Mouse (Mus musculus): ENCODE results near the gene Runx1. TPM values are rescaled to one million over a fixed set of nuclear protein-coding genes. Genes with fewer than 3 reads are reported as not detected.
A peak's percentile ranks its signal among the peaks of the same experiment; 100 is the strongest.

Gene Runx1
- polyA plus RNA-seq, 1 experiment from 2014 or later, result 5.1 TPM

DNA sequence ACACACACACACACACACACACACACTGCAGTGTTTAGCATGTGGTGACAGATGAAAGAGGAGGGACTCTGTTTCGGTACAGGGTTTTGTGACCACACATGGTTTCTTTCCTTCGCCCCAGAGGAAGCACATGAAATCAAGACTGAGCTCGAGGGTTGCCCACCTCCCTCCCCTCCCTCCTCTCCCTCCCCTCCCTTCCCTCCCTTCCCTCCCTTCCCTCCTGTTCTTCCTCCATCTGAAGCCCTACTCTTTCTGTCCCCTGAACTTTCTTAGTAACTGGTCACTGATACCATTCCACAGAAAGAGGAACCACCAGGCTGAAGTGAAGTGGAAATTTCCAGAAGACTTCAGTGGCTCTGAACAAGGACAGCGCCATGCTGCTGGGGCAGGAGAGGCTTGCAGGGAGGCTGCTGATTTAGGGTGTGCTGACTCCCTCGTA, 39.0 kb downstream of the Runx1 start:
- Histone ChIP-seq H3K9me3 (no peaks in the 10 kb centered on the region), H3K27ac (no peak overlapping the region), H3K9ac (no peak overlapping the region), H3K4me2 (replicated peaks) (no peak overlapping the region), H3K27me3 (peaks cover 4% of the 10 kb centered on the region; the same call in 1 of the 2 replicates), H3K4me3 (no peak overlapping the region), H3K4me1 (peaks cover 12% of the 10 kb centered on the region), H3K36me3 (no peaks in the 10 kb centered on the region)
- WGBS, result 44% methylated on average over 5 of the region's 5 CpGs
- ATAC-seq (ENCODE audit: low FRiP score, low read depth), result no peak

DNA sequence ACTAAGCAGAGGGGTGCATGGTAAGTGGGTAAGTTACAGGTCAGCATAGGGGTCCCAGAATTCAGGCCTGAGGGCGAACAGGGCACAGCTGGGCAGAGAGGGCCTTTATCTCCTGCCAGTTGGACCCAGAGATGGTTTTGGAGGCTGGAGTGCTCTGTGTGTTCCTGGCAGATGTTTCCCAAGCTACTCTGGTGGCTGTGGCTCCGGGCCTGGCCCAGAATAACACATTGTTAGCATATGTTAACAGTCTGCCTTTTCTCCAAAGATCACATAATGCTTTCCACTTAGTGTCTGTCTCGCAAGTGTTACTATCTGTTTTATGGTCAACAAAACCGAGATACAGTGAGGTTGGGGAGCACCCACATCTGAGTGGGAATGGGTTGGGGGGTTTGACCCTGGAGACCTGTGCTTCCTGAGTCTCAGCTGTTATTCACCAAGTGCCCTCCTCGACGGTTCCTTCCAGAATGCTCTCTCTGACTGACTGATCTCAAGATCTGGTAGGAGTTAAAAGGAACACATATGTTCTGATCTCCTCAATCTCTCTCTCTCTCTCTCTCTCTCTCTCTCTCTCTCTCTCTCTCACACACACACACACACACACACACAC, 39.6 kb downstream of the Runx1 start:
- no peak overlapping the region for H3K27ac ChIP-seq
- no peaks in the 10 kb centered on the region for H3K9me3 ChIP-seq
- no peaks in the 10 kb centered on the region for H3K36me3 ChIP-seq
- no peak for ATAC-seq (ENCODE audit: low FRiP score, low read depth)
- no peak overlapping the region for H3K4me2 ChIP-seq (replicated peaks)
- WGBS, result 61% methylated on average over 6 of the region's 6 CpGs
- H3K27me3 ChIP-seq, result peaks cover 4% of the 10 kb centered on the region; the same call in 1 of the 2 replicates
- H3K4me1 ChIP-seq, result peaks cover 12% of the 10 kb centered on the region
- H3K9ac ChIP-seq, result no peak overlapping the region
- no peak overlapping the region for H3K4me3 ChIP-seq

DNA sequence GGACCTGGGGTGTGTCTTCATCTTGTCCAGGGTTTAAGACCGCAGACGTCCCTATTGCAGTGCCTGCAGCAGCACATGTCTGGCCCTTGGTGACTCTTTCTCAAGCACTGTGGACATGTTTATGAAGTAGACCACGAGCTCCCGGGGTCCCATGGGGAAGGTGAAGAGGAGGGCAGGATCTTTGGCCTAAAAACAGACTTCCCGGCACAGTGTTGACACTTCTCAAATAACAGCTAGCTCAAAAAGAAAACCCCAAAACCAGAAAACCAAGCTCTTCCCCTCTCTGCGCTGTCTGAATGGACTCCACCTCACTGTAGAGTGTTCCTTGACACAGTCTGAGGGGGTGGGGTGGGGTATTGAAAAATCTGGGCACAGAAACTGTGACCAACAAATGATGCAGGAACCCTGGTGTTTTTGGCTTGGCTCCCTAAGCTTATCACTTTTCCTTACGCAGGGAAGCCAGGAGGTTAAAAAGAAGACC, 42.3 kb downstream of the Runx1 start:
- H3K4me3 ChIP-seq, result no peak overlapping the region

DNA sequence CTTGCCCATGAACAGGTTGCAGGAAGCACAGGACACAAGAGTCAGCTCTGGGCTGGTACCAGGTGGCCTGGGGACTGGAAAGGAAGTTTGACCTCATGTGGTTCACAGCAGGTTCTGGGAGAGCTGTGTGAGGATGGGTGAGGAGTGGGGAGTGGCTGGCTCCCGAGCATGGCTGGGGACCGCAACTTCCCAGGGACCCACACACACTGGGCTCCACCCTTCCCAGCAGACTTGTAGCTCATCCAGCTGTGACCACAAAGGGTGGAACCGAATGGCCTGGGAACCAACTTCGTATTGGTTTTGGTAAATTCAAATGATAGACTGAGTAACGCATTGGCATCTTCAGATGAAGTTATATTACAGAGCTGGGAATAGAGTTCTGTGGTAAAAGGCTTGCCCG, 43.5 kb downstream of the Runx1 start:
- no peak overlapping the region for H3K27ac ChIP-seq
- H3K4me2 ChIP-seq (replicated peaks), result no peak overlapping the region
- H3K27me3 ChIP-seq, result peaks cover 4% of the 10 kb centered on the region; the same call in 1 of the 2 replicates
- no peak overlapping the region for H3K9ac ChIP-seq
- peaks cover 16% of the 10 kb centered on the region for H3K4me1 ChIP-seq
- H3K36me3 ChIP-seq, result no peaks in the 10 kb centered on the region
- H3K9me3 ChIP-seq, result no peaks in the 10 kb centered on the region
- ATAC-seq (ENCODE audit: low FRiP score, low read depth), result no peak
- WGBS, result 72% methylated on average over 6 of the region's 6 CpGs
- no peak overlapping the region for H3K4me3 ChIP-seq

More for the DNA sequence above, 42.3 kb downstream of the Runx1 start:
- Histone ChIP-seq H3K27ac (no peak overlapping the region), H3K36me3 (no peaks in the 10 kb centered on the region), H3K4me2 (replicated peaks) (no peak overlapping the region), H3K27me3 (peaks cover 4% of the 10 kb centered on the region; the same call in 1 of the 2 replicates), H3K9me3 (no peaks in the 10 kb centered on the region), H3K9ac (no peak overlapping the region), H3K4me1 (peaks cover 12% of the 10 kb centered on the region)
- 40% methylated on average over 7 of the region's 7 CpGs for WGBS
- no peak; the same call in 1 of the 2 replicates for ATAC-seq (ENCODE audit: low FRiP score, low read depth)

DNA sequence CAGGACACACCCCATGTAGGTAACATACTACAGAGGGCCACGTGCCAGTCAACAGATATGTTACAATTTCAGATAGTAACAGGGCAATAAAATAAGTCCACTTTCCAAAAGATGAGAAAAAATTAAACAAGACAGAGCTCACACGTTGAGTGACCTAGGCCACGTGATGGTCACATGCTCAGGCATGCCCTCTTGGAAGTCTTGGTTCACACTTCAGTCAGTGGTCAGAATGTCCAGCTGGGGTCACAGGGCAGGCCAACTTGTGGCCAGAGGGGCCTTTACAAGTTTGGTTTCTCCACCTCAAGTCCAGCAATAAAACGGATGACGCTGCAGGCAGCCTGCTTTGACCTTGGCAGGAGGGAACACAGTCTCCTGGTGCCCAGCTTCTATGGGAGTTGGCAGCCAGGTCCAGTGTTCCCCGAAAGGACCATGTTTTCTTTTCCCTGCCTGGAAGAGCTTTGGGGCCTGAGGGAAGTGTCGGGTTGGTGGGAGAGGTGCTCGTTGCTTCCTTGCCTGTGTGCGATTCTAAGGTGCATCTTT, 46.0 kb downstream of the Runx1 start:
- no peak for ATAC-seq (ENCODE audit: low FRiP score, low read depth)
- Histone ChIP-seq H3K4me2 (replicated peaks) (no peak overlapping the region), H3K27ac (no peak overlapping the region), H3K9me3 (no peaks in the 10 kb centered on the region), H3K9ac (no peak overlapping the region), H3K4me1 (peaks cover 16% of the 10 kb centered on the region), H3K36me3 (no peaks in the 10 kb centered on the region), H3K4me3 (no peak overlapping the region), H3K27me3 (no peaks in the 10 kb centered on the region; the same call in 1 of the 2 replicates)
- 87% methylated on average over 9 of the region's 9 CpGs for WGBS

DNA sequence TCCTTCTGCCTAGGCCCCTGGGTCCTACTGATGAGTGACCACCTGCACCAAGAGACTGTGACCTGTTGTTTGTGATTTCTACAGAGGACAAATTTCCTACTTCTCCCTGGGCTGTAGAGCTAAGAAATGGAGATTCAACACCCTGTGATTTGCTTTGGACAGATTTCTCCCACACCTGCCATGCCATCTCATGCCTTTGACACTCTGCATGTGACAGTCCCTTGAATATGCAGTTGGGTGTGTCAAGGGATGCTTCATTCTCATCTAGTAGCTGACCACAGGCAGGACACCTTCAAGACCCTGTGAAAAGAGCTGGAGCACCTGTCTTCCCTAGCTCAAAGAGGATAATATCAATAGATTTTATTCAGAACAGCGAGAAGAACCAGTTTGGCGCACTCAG, 46.8 kb downstream of the Runx1 start:
- Histone ChIP-seq H3K4me3 (no peak overlapping the region), H3K4me2 (replicated peaks) (no peak overlapping the region), H3K9ac (no peak overlapping the region), H3K27me3 (no peaks in the 10 kb centered on the region; the same call in 1 of the 2 replicates), H3K36me3 (no peaks in the 10 kb centered on the region), H3K4me1 (peaks cover 14% of the 10 kb centered on the region), H3K27ac (no peak overlapping the region), H3K9me3 (no peaks in the 10 kb centered on the region)
- WGBS, result 95% methylated on average over 2 of the region's 2 CpGs
- no peak for ATAC-seq (ENCODE audit: low FRiP score, low read depth)

DNA sequence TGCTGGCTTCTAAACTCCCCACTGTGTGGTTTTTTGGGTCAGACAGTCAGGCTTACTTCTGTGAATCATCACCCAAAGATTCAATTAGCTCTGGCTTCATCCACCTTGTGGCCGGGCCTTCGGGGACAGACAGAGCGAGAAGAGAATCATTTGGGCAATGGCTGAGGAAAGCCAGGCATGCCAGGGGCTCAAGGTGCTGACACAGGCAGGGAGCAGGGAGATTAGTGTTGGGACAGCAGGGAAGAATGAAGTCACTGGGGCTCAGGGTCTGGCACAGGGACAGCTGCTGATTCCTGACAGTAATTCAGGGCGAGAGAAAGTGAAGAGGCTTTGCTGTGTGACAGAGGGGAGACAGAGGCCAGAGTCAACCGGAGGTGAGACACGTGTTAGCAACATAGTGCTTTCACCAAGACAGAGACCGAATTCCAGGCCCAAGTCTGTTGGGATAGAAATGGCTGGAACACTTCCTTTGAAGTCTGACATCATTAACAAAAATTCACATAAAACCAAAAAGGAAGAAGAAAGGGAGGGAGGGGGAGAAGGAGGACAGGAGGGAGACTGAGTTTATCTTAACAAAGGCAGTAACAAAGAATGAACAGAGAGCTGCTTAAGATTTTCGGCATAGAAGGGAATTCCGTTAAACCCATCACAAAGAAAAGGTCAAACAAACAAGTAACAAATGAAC, 47.7 kb downstream of the Runx1 start:
- Histone ChIP-seq H3K27ac (no peak overlapping the region), H3K4me1 (peaks cover 5% of the 10 kb centered on the region), H3K9ac (no peak overlapping the region), H3K4me3 (no peak overlapping the region), H3K36me3 (no peaks in the 10 kb centered on the region), H3K9me3 (no peaks in the 10 kb centered on the region), H3K27me3 (no peaks in the 10 kb centered on the region; the same call in 1 of the 2 replicates), H3K4me2 (replicated peaks) (no peak overlapping the region)
- 43% methylated on average over 9 of the region's 9 CpGs for WGBS
- no peak for ATAC-seq (ENCODE audit: low FRiP score, low read depth)

DNA sequence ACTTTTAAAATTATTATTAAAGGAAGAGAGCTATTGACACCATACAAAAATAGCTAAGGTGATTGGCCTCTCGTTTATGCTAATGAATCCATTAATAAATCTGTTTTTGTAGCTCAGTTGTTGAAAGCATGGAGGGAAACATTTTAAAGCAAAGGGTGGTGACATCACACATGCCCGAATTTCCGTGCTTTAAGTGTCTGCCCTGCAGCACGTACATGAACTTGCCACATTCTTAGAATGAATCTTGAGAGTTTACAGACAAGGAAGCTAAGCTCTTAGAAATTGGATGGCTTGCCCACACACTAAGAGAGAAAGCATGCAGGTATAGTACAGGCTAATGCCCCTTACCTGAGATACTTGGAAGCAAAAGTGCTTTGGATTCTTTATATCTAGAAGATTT, 58.1 kb downstream of the Runx1 start:
- no peak overlapping the region for H3K4me3 ChIP-seq
- WGBS, result 76% methylated on average over 4 of the region's 4 CpGs
- H3K36me3 ChIP-seq, result no peaks in the 10 kb centered on the region
- no peak overlapping the region for H3K9ac ChIP-seq
- no peak overlapping the region for H3K4me2 ChIP-seq (replicated peaks)
- H3K27me3 ChIP-seq, result no peaks in the 10 kb centered on the region
- 0 out of 2 replicates have a peak, but pooled peaks cover under 1% of the 10 kb centered on the region for H3K9me3 ChIP-seq
- H3K4me1 ChIP-seq, result no peaks in the 10 kb centered on the region
- no peak for ATAC-seq (ENCODE audit: low FRiP score, low read depth)
- H3K27ac ChIP-seq, result no peak overlapping the region

DNA sequence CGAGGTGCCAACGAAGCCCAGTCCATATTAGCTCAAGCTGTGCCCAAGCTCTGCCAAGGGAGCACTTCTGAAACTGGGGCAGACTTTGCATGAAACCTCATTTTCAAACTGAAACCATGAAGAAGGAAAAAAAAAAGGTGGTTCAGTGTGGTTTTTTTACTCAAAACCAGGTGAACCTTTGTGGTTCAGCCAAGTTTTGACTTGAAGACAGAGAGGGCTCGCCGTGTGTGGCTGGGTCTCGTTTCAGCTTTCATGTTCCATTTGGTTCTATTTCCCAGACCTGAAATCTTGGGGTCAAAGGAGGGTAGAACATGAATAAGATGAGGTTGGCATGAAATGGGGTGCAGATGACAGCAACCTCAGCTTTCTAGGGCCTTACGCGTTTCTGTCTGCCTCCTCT, 58.5 kb downstream of the Runx1 start:
- no peaks in the 10 kb centered on the region for H3K9me3 ChIP-seq
- H3K27ac ChIP-seq, result no peak overlapping the region
- no peaks in the 10 kb centered on the region for H3K36me3 ChIP-seq
- WGBS, result 82% methylated on average over 7 of the region's 7 CpGs
- H3K27me3 ChIP-seq, result no peaks in the 10 kb centered on the region
- H3K4me1 ChIP-seq, result peaks cover 3% of the 10 kb centered on the region
- H3K4me3 ChIP-seq, result no peak overlapping the region
- ATAC-seq (ENCODE audit: low FRiP score, low read depth), result no peak
- no peak overlapping the region for H3K9ac ChIP-seq
- no peak overlapping the region for H3K4me2 ChIP-seq (replicated peaks)

DNA sequence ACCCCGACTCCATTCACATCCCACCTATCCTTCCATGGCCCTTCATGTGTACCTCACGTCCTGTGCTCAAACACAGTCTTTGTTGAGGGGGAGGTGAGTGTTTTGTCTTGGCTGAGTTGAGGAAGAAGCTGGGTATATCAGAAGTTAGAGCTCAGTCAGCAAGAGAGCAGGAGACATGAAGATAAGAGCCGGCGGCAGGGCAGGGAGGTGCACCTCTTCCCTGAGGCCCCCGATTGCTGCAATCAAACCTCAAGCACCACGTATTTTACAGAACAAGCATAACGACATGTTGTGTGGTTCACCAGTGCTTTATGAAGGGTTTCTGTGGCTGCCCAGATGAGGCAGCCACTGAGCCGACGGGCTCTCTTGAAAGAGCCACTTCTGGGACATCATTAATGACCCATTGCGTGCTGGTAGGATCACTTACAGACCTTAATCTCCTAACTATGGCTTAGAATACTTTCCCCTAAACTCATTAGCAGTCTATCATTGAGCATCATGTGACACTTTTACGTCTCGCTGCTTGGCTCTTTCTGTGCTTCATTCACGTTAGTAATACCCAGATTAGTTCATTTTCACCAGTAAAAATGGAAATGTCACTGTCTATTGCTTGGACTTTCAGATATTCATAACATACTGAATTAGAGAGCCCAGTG, 61.1 kb downstream of the Runx1 start:
- WGBS, result 62% methylated on average over 13 of the region's 13 CpGs
- peaks cover 7% of the 10 kb centered on the region for H3K4me1 ChIP-seq
- no peak overlapping the region for H3K4me3 ChIP-seq
- H3K9ac ChIP-seq, result no peak overlapping the region
- no peak for ATAC-seq (ENCODE audit: low FRiP score, low read depth)
- 0 out of 2 replicates have a peak, but pooled peaks cover 4% of the 10 kb centered on the region for H3K27me3 ChIP-seq
- no peaks in the 10 kb centered on the region for H3K9me3 ChIP-seq
- no peak overlapping the region for H3K4me2 ChIP-seq (replicated peaks)
- no peaks in the 10 kb centered on the region for H3K36me3 ChIP-seq
- H3K27ac ChIP-seq, result no peak overlapping the region

DNA sequence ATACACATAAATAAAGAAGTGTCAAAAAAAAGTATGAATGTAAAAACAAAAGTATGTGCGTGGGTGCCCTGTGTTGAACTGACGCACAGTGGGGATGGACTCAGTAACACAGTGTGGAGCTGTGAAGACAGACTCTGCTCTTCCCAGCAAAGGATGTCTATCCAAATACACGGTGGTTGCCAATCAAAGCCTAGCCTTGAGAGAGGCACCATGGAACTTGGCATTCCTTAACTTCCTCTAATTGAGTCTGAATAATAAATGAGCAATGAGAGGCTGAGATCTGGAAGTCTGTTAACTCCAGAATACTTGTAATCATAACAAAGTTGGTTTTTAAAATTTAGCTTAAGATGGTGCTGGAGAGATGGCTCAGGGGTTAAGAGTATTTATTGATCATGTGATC, 62.3 kb downstream of the Runx1 start:
- H3K27me3 ChIP-seq, result 0 out of 2 replicates have a peak, but pooled peaks cover 4% of the 10 kb centered on the region
- no peak overlapping the region for H3K4me3 ChIP-seq
- H3K9ac ChIP-seq, result no peak overlapping the region
- H3K36me3 ChIP-seq, result no peaks in the 10 kb centered on the region
- ATAC-seq (ENCODE audit: low FRiP score, low read depth), result no peak
- H3K4me1 ChIP-seq, result peaks cover 7% of the 10 kb centered on the region
- H3K27ac ChIP-seq, result no peak overlapping the region
- WGBS, result 95% methylated on average over 3 of the region's 3 CpGs
- no peak overlapping the region for H3K4me2 ChIP-seq (replicated peaks)
- H3K9me3 ChIP-seq, result no peaks in the 10 kb centered on the region

DNA sequence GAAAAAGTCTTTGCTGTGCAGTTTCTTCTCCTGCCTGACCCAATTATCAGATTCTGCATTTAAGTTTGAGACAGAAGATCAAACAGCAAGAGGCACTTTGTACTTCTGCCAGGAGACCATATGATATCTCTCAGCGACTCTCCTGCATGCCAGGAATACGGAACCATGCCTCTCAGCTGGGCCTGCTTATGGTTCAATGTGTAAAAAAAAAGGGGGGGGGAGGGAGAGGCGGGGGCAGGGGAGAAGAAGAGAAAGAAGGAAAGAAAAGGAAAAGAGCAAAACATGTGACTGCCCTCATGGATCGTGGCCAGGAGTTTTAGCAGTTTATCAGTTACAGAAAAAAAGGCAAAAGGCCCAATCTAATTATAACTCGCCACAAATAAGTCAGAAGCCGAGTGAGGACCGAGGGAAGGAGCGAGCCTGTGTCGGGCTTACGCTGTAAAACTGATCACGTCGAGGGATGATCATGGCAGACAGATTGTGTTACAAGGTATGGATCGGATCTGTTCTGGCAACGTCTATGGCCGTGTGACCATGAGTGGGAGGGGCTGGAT, 63.9 kb downstream of the Runx1 start:
- no peak overlapping the region for H3K4me2 ChIP-seq (replicated peaks)
- 55% methylated on average over 15 of the region's 15 CpGs for WGBS
- peak; percentile 44; the same call in 1 of the 2 replicates for ATAC-seq (ENCODE audit: low FRiP score, low read depth)

More for the DNA sequence above, 63.9 kb downstream of the Runx1 start:
- Histone ChIP-seq H3K36me3 (no peaks in the 10 kb centered on the region), H3K4me3 (no peak overlapping the region), H3K9ac (no peak overlapping the region), H3K9me3 (no peaks in the 10 kb centered on the region), H3K27ac (no peak overlapping the region), H3K27me3 (0 out of 2 replicates have a peak, but pooled peaks cover 4% of the 10 kb centered on the region), H3K4me1 (peaks cover 7% of the 10 kb centered on the region)

All from limb, embryonic 13.5 days (tissue).